Mouse (Mus musculus) lung, embryonic 14.5 days (tissue): ENCODE measurements around the gene Ubr2. TPM values are rescaled to one million over a fixed set of nuclear protein-coding genes. Genes with fewer than 3 reads are reported as not detected.

Experiments used
- ATAC-seq: fragments of 200-750 bp; cut with Nextera tagmentation; 2 replicates; pipeline ENCODE4 v1.8.0; 2017; ENCODE audit warnings: mild to moderate bottlenecking, moderate TSS enrichment, moderate library complexity; ENCODE audit not compliant: insufficient read depth
- DNase-seq: peaks from one replicate; pipeline ENCODE4 v3.0.0-alpha.2; 2015
- H3K27ac ChIP-seq: fragments of 300-500 bp; sonication (generic); 2 replicates; pipeline ENCODE4 v1.5.1; 2014; ENCODE audit warnings: low read depth, mild to moderate bottlenecking, moderate library complexity
- H3K27me3 ChIP-seq: fragments of 300-500 bp; sonication (generic); 2 replicates; pipeline ENCODE4 v1.6.1; 2014; ENCODE audit warnings: low read length, control low read depth; ENCODE audit not compliant: insufficient read depth
- H3K36me3 ChIP-seq: fragments of 300-500 bp; sonication (generic); 2 replicates; pipeline ENCODE4 v1.6.1; 2014; ENCODE audit warnings: control low read depth; ENCODE audit not compliant: insufficient read depth
- H3K4me1 ChIP-seq: fragments of 300-500 bp; sonication (generic); 2 replicates; pipeline ENCODE4 v1.6.1; 2014; ENCODE audit warnings: antibody characterized with exemption, control low read depth; ENCODE audit not compliant: insufficient read depth
- H3K4me2 ChIP-seq: fragments of 300-500 bp; sonication (generic); 2 replicates; pipeline ENCODE4 v1.6.1; 2014; ENCODE audit warnings: mild to moderate bottlenecking
- H3K4me3 ChIP-seq: fragments of 300-500 bp; sonication (generic); 2 replicates; pipeline ENCODE4 v1.5.1; 2014; ENCODE audit warnings: low read depth, low read length
- H3K9ac ChIP-seq: fragments of 300-500 bp; sonication (generic); 2 replicates; pipeline ENCODE4 v1.6.1; 2014
- H3K9me3 ChIP-seq: fragments of 300-500 bp; sonication (generic); 2 replicates; pipeline ENCODE4 v1.6.1; 2016; ENCODE audit warnings: low read depth, low read length, control low read depth
- CTCF ChIP-seq: IDR thresholded peaks from 2 replicates; pipeline ENCODE4 v1.5.1; 2016; ENCODE audit warnings: antibody characterized with exemption, low read depth
- WGBS: fragments of 180-500 bp; shearing (Covaris S2); extraction: QIAGEN DNeasy Blood & Tissue Kit; methylation state at CpG from one replicate; pipeline ENCODE4 v1.1.7; 2014; 5-methylcytosine and 5-hydroxymethylcytosine counted together
- polyA plus RNA-seq: library from polyadenylated mRNA; unstranded; fragments of >200 nt; fragmentation: Nextera tagmentation; extraction: Ambion mirVana; gene quantifications from 2 replicates; pipeline ENCODE4 v1.2.1, GENCODE M21; 2014

The Ubr2 gene
- polyA plus RNA-seq, 1 experiment from 2014 or later = 28.6 TPM

DNA sequence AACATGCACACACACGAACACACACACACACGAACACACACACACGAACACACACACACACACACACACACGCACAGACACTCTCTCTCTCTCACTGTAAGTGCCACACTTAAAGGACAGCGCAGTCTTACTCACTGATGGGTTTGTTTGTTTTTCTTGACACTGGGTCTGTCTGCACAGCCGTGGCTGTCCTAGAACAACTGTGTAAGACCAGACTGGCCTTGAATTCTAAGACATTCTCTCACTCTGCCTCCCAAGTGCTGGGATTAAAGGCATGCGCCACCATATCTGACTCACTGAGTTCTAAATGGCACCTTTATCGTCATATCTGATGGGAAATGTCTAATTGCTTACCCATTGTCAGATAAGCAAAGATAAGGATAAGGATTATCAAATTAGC lies 7.1 kb downstream of the Ubr2 start:
- Histone ChIP-seq H3K4me3 (no peak overlapping the region), H3K36me3 (peaks cover 35% of the 10 kb centered on the region), H3K9me3 (no peaks in the 10 kb centered on the region), H3K4me2 (no peak overlapping the region), H3K27me3 (no peaks in the 10 kb centered on the region), H3K9ac (no peak overlapping the region), H3K4me1 (0 out of 2 replicates have a peak, but pooled peaks cover 4% of the 10 kb centered on the region), H3K27ac (no peak overlapping the region)
- ATAC-seq = no peak
- DNase-seq = no peak
- TF ChIP-seq CTCF = no peak
- 34% methylated on average over 8 of the region's 8 CpGs for WGBS

DNA sequence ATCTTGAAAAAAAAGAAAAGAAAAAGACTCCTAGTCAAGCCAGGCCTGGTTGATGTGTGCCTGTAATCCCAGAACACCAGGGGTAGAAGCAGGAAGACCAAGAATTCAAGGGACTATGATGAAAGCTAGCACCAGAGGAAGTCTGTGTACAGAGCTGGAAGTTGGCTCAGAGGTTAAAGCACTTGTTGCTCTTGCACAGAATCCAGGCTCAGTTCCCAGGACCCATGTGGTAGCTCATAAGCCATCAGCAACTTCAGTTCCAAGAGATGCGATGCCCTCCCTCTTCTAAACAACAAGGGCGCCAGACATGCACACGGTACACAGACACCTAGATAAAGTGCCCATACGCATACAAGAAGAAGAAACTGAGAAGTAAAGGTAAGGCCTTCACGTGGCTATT lies 8.0 kb downstream of the Ubr2 start:
- no peaks in the 10 kb centered on the region for H3K27me3 ChIP-seq
- ATAC-seq = no peak
- H3K27ac ChIP-seq = no peak overlapping the region
- H3K4me3 ChIP-seq = no peak overlapping the region
- no peak overlapping the region for H3K4me2 ChIP-seq
- H3K36me3 ChIP-seq = peaks cover 43% of the 10 kb centered on the region
- no peaks in the 10 kb centered on the region for H3K4me1 ChIP-seq
- H3K9ac ChIP-seq = no peak overlapping the region
- DNase-seq = no peak
- H3K9me3 ChIP-seq = no peaks in the 10 kb centered on the region
- WGBS = 90% methylated on average over 5 of the region's 5 CpGs
- no peak for TF ChIP-seq CTCF

DNA sequence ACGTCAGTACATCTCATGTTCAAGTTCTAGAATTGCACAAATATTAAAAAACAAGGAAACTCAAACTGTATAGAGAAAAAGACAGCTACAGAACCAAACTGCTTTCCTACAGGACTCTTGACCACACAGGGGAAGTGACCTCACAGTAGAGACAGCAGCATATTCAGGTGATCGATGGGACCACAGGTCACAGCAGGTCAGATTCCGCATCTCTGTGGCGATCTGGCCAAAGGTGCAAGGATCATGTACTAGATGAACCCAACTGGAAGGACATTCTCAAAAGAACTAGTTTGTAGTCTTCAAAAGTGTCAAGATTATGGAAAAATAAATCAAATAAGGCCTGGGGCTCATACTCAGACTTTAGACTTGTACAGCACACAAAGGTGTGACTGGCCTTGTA lies 11.5 kb downstream of the Ubr2 start:
- no peak overlapping the region for H3K9ac ChIP-seq
- H3K36me3 ChIP-seq = peaks cover 56% of the 10 kb centered on the region
- WGBS = 88% methylated on average over 4 of the region's 4 CpGs

DNA sequence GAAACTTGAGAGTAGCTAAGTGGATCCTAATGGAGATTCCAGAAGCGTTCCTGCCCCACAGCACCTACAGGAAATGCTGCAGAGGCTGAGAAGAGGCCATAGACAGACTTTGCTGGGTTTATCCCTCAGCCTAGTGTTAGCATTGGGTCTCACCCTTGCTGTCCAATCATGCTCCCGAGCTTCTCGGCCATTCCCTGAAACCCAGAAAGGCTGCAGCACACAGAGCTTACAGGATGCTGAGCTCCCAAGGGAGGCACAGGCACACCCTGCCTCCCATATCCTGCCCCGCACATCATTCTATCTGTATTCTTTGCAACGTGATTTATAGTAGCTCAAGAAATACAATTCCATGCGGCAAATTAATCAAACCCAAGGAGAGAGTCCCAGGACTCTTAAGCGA lies 13.9 kb downstream of the Ubr2 start:
- Histone ChIP-seq H3K4me3 (no peak overlapping the region), H3K4me2 (no peak overlapping the region), H3K36me3 (peaks cover 71% of the 10 kb centered on the region), H3K27ac (no peak overlapping the region), H3K27me3 (no peaks in the 10 kb centered on the region), H3K9me3 (no peaks in the 10 kb centered on the region), H3K4me1 (no peaks in the 10 kb centered on the region), H3K9ac (no peak overlapping the region)
- DNase-seq (no peak), ATAC-seq (no peak)
- WGBS = 58% methylated on average over 7 of the region's 7 CpGs
- TF ChIP-seq CTCF = no peak

More for the DNA sequence above, 11.5 kb downstream of the Ubr2 start:
- no peak overlapping the region for H3K4me3 ChIP-seq
- no peak overlapping the region for H3K4me2 ChIP-seq
- ATAC-seq = no peak
- no peak for TF ChIP-seq CTCF
- H3K27ac ChIP-seq = no peak overlapping the region
- DNase-seq = no peak
- no peaks in the 10 kb centered on the region for H3K9me3 ChIP-seq
- no peaks in the 10 kb centered on the region for H3K27me3 ChIP-seq
- H3K4me1 ChIP-seq = no peaks in the 10 kb centered on the region

DNA sequence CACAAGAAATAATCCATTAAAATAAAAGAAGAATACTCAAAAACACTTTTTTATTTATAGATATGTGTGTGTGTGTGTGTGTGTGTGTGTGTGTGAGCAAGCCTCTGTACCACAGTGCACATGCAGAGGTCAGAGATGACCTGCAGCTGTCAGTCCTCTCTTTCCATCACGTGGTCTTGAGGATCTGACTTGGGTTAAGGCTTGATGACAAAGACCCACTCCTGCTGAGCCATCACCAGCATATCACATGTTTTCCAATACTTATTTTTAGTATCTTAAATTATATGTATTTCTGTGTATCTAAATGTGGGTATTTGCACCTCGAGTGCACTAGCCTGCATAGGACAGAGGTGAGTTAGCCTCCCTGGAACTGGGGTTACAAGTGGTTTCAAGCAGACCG lies 14.7 kb downstream of the Ubr2 start:
- DNase-seq (no peak), ATAC-seq (no peak)
- Histone ChIP-seq H3K36me3 (peaks cover 76% of the 10 kb centered on the region), H3K4me1 (no peaks in the 10 kb centered on the region), H3K9ac (no peak overlapping the region), H3K27me3 (no peaks in the 10 kb centered on the region), H3K4me2 (no peak overlapping the region), H3K27ac (no peak overlapping the region), H3K4me3 (no peak overlapping the region), H3K9me3 (no peaks in the 10 kb centered on the region)
- TF ChIP-seq CTCF = no peak
- 65% methylated on average over 3 of the region's 3 CpGs for WGBS

DNA sequence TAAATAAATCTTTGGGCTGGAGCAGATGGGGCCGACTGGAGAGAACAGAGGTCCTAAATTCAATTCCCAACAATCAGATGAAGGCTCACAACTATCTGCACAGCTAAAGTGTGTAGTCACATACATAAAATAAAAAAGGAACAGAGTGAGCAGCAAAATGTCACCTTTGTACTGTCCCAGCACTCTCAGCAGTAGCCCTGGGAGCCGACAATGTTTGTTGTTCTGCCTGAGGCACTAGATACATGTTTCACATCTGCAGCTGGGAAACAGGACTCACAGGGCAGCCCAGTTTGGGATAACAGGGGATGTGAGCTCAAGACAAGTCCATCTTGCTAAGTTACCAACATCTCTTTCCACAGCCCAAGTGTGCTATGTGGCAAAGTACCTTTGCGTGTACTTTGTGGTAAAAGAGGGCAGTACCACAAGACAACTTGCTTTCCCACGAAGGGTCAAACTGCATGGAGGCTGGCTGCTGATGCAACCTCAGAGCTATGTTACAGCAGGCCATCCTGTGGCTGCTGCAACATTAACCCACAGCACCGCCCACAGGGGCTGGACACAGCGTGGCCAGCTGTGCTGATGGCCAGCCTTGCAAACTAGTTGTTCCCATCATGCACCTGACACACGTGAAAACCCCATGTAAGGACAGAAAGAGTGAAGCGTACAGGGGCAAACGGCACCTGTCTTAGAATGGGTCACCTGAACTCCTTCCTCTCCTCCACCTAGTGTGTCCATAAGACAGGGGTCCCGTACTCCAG lies 15.5 kb downstream of the Ubr2 start:
- Histone ChIP-seq H3K4me3 (no peak overlapping the region), H3K4me2 (no peak overlapping the region), H3K36me3 (peaks cover 76% of the 10 kb centered on the region), H3K9me3 (no peaks in the 10 kb centered on the region), H3K27ac (no peak overlapping the region), H3K9ac (no peak overlapping the region), H3K27me3 (no peaks in the 10 kb centered on the region), H3K4me1 (no peaks in the 10 kb centered on the region)
- no peak for DNase-seq
- WGBS = 76% methylated on average over 10 of the region's 10 CpGs
- ATAC-seq = no peak
- no peak for TF ChIP-seq CTCF

DNA sequence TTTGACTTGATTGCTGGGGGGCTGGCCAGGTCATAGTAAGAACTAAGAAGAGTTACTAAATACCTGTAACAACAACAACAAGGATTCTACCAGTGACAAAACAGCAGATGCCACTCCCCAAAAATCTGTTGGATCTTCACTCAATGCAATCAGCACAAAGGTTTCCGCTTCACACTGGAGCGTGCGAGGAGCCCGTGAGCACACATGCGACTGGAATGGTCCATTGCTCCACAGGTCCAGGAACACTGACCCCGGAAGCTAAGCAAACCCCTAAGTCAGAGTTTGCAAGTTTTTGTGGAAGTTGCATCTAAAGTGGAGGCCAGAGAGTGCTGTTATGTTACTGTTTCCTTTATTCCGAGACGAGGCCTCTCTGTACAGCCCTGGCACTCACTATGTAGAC lies 16.7 kb downstream of the Ubr2 start:
- Histone ChIP-seq H3K4me1 (no peaks in the 10 kb centered on the region), H3K9ac (no peak overlapping the region), H3K4me3 (no peak overlapping the region), H3K9me3 (no peaks in the 10 kb centered on the region), H3K4me2 (no peak overlapping the region), H3K36me3 (peaks cover 77% of the 10 kb centered on the region), H3K27ac (no peak overlapping the region), H3K27me3 (no peaks in the 10 kb centered on the region)
- TF ChIP-seq CTCF = no peak
- DNase-seq = no peak
- 94% methylated on average over 8 of the region's 8 CpGs for WGBS
- no peak for ATAC-seq
